Mouse (Mus musculus) layer of hippocampus, postnatal 14 days (tissue): ENCODE measurements at regions not wholly inside any gene's neighbourhood (a gene's known extent, or its start where the extent isn't known, plus 50 kb on each side); places are given as distances from the start of the nearest gene placed in this dataset.

Experiments
- DNase-seq, 2 experiments: peaks; one replicate each; pipeline ENCODE4 v3.0.0; 2021 to 2022; ENCODE audit warnings: low spot score in 2 of 2, mixed read lengths in 1 of 2

GRCm38 (mm10) chrX:146728562-146728961 lies 233.8 kb upstream of the Htr2c start:
- peak in 1 of 2 experiments; percentile 53 for DNase-seq
